Comparison of ENCODE assay signal across 12 mouse cellular contexts in the genomic region with DNA sequence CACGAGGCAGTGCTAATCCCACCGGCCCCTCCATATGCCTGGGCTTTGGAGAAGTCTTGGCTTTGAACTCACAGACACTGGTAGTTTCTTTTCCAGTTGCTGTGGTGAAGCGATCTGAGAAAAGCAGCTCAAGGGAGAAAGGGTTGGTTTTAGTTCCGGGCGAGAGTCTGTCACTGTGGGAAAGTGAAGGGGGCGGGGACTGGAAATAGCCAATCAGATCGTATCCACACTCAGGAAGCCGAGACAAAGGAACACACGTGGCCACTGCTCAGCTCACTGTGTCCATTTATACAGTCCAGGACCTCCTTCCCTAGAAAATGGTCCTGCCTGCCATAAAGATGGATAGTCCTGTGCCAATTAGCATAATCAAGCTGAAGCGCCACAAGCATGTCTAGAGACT. TPM values are rescaled to one million over a fixed set of nuclear protein-coding genes. Genes with fewer than 3 reads are reported as not detected.
DNase-seq lines count a peak whose midpoint lies in the region; ATAC-seq and TF ChIP-seq lines count a peak whose summit lies in the region.
"Had no signal": no experiment of that assay in that cellular context is flagged by ENCODE, and none has a peak within 500 bp of the region (broad histone marks: within the 10 kb centered on the region; RNA-seq: fewer than 3 reads in every experiment).

No protein-coding gene starts in this region.

- no peak for TF ChIP-seq CTCF in embryonic fibroblast, embryonic 13.5 days (IDR thresholded peaks at IDR 0.05; ENCODE audit: borderline replicate concordance, insufficient read depth, low read length)

- peak overlapping the region; percentile 74 for H3K27ac ChIP-seq in heart, embryonic 13.5 days (replicated peaks)
- H3K27ac ChIP-seq in lung, embryonic 16.5 days (ENCODE audit: low read length), result peak overlapping the region; percentile 92
- peak overlapping the region; percentile 63; the same call in 1 of the 2 replicates for H3K27ac ChIP-seq in embryonic fibroblast, embryonic 13.5 days (ENCODE audit: insufficient read depth, low read length)
- H3K27ac ChIP-seq: macrophage had no signal

- H3K4me1 ChIP-seq in heart, embryonic 13.5 days, result peaks cover 29% of the 10 kb centered on the region
- peaks cover 37% of the 10 kb centered on the region for H3K4me1 ChIP-seq in lung, embryonic 16.5 days (replicated peaks; ENCODE audit: control insufficient read depth, insufficient read depth, low read length)
- H3K4me1 ChIP-seq in embryonic fibroblast, embryonic 13.5 days (ENCODE audit: control insufficient read depth, insufficient read depth, low read length), result peaks cover 7% of the 10 kb centered on the region

- no peak for ATAC-seq in heart, embryonic 13.5 days (ENCODE audit: extremely low read depth, insufficient number of reproducible peaks, low FRiP score, low TSS enrichment)
- peak; percentile 38 for ATAC-seq in lung, embryonic 16.5 days (ENCODE audit: low read depth)
- ATAC-seq in frontal cortex, adult (ENCODE audit: low TSS enrichment), result no peak

- TF ChIP-seq POLR2A in embryonic fibroblast, embryonic 13.5 days (IDR thresholded peaks at IDR 0.05; ENCODE audit: low read depth, low read length), result no peak

- H3K9me3 ChIP-seq in heart, embryonic 13.5 days, result no peaks in the 10 kb centered on the region
- H3K9me3 ChIP-seq in lung, embryonic 16.5 days (ENCODE audit: control insufficient read depth, low read length), result no peaks in the 10 kb centered on the region

- WGBS in heart, embryonic 13.5 days, result 74% methylated on average over 10 of the region's 10 CpGs
- 72% methylated on average over 10 of the region's 10 CpGs for WGBS in lung, embryonic 16.5 days

- no peak overlapping the region for H3K4me3 ChIP-seq in heart, embryonic 13.5 days
- H3K4me3 ChIP-seq in lung, embryonic 16.5 days (ENCODE audit: low read length), result no peak overlapping the region
- H3K4me3 ChIP-seq in embryonic fibroblast, embryonic 13.5 days (ENCODE audit: insufficient read depth, low read length), result no peak overlapping the region

- no peak overlapping the region for H3K9ac ChIP-seq in heart, embryonic 13.5 days
- H3K9ac ChIP-seq in lung, embryonic 16.5 days (ENCODE audit: low read length), result no peak overlapping the region

- no peaks in the 10 kb centered on the region for H3K36me3 ChIP-seq in heart, embryonic 13.5 days
- no peaks in the 10 kb centered on the region for H3K36me3 ChIP-seq in lung, embryonic 16.5 days (ENCODE audit: control insufficient read depth, insufficient read depth, low read length)

- DNase-seq in heart, postnatal 14 days, result no peak
- DNase-seq in lung, postnatal 25 days (ENCODE audit: low spot score), result no peak
- peak; percentile 37 for DNase-seq in lung, postnatal 36 days
- DNase-seq in ovary, postnatal 10 days (ENCODE audit: low spot score), result no peak
- DNase-seq: adrenal gland, adult 8-10 months; embryo, embryonic 11 days; kidney, adult 11 months had no signal

- intact Hi-C loops in heart, postnatal 14 days (cut with DNase I), result loop anchor here (5.0 kb wide), 1 partner anchor 60 kb away; no protein-coding TSS in a partner anchor

- no peaks in the 10 kb centered on the region for H3K27me3 ChIP-seq in heart, embryonic 13.5 days (replicated peaks)
- H3K27me3 ChIP-seq in lung, embryonic 16.5 days (ENCODE audit: control insufficient read depth, insufficient read depth, low read depth, low read length), result no peaks in the 10 kb centered on the region

- H3K4me2 ChIP-seq in heart, embryonic 13.5 days, result no peak overlapping the region
- no peak overlapping the region for H3K4me2 ChIP-seq in lung, embryonic 16.5 days (ENCODE audit: low read depth, low read length)

RNA-seq across cellular contexts. Expression of a gene that starts 57.2 kb away (rescaled TPM):
- 17.2 and 19.0 TPM in 2 replicates for polyA plus RNA-seq in heart, embryonic 13.5 days (2015; fragmentation: Nextera tagmentation; extraction: Ambion mirVana)
- total RNA-seq in heart, postnatal 14 days (2021), result 10 to 100 TPM; 42.3 to 52.2 TPM
- polyA plus RNA-seq in lung, embryonic 16.5 days (2015; fragmentation: Nextera tagmentation; extraction: Ambion mirVana), result 58.0 and 58.2 TPM in 2 replicates
- 91.6 and 117 TPM in 2 replicates for polyA plus RNA-seq in embryonic fibroblast, embryonic 13.5 days (2011; ENCODE audit: insufficient read length, low read depth, missing spikeins)
